Mouse (Mus musculus) adrenal gland, postnatal 25 days (tissue): ENCODE results near the gene Il13ra2. TPM values are rescaled to one million over a fixed set of nuclear protein-coding genes. Genes with fewer than 3 reads are reported as not detected.
"Not testable (repeated sequence)": the region's sequence is repeated elsewhere in the genome, so short reads cannot be mapped to it uniquely, and the experiment has no call there.

Experiments used
- DNase-seq: peaks from one replicate; pipeline ENCODE4 v3.0.0; 2021; ENCODE audit warnings: mixed read lengths
- long read RNA-seq: library from polyadenylated mRNA; stranded (forward); transcript quantifications from one replicate; pipeline ENCODE4 v2.0.0, GENCODE M21; 2021
- total RNA-seq: library from RNA; stranded (reverse); gene quantifications from 2 replicates; pipeline ENCODE4 v1.2.3, GENCODE M21; 2021

Gene Il13ra2
- not detected in 2 replicates for total RNA-seq
- long read RNA-seq, result 0 reads

DNA sequence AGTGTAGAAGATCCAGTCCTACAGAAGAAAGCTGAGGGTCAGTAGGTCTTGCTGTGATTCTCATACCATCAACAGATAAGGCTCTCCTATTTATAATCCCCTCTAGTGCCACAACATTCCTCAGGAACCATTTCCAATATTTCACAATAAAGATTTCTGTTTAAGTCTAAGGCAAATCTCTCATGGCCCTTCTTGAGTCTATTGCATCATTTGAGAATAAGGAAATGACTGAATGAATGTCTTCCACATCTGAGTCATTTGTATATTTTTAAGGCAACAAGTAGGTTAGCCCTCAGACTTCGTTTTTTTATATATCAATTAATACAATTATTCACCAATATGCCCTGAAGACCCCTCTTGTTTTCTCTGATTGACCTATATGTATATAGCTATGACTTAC is at the start of gene Il13ra2:
Gene Il13ra2, minus strand, starts transcription at position 64 of the 400 bp plus-strand sequence.
- no peak for DNase-seq

DNA sequence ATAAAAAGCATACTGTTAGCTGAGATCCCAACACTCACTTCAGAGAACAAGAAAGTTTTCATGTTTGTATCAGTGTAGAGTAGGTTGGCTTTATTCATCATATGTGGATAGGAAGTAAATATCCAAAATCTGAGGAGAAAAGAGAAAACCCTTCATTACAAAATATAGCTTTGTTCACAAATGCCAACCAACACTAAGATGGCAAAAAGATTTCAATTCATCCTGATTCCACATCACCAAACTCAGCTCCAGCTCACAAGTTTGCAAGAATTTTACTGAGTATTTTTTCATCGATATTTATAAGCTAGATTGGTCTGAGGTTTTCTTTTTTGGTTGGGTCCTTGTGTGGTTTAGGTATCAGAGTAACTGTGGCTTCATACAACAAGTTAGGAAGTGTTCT is 24.6 kb upstream of the Il13ra2 start, which contains the start of gene Vmn1r239-ps:
Gene Vmn1r239-ps, minus strand, starts transcription at position 101 of the 400 bp plus-strand sequence.
- not testable (repeated sequence) for DNase-seq

DNA sequence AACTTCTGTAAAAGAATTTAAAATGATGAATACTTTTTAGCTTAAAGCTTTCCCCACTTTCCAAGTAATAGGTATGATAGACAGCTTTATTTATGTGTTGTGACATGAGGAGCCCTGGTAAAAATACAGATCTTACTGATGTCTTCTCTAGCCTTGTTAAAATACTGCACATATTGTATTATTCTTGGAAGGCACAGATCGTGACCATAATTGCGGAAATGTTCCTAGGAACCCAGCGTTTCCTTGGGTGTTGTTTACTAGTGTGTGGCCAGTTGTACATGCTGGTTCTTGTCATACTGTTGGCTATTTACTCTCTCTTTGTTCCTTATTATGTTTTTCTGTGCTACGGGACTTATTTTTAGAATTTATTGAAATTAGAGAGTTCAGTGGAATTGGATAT is 14.4 kb upstream of the Il13ra2 start:
- DNase-seq, result no peak

DNA sequence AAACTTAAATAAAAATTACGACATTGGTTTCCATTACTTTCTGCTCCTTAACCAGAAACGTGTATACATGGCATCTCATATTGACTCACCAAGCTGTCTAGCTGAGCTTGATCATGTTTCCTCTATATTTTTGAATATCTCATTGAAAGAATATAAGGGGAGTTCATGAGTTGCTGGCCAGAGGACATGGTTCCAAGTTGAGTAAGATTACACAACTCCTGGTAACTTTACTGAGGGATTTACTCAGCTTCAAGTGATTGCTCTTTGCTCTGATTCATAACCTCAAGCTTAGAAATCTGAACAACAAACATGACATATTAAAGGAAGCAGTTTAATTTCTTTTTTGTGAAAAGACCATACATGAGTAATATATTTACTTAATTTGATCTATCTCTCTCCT is 6.4 kb upstream of the Il13ra2 start:
- no peak for DNase-seq

DNA sequence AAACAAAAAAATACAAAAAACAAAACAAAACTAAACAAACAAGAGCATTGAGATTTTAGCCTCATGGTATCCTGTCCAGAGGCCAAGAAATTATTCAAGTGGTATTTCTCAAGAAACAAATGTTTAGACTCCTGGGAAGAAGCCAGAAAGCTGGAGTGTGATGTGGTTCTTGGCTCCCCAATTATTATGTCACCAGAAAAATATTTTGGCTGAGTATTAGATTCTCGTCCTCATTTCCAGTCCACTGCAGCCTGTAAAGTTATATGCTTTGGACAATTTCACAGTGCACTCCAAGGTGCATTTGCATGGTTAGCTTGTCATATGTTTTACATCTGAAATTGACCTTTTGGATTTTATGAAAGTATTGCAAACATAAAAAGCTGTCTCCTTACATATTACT is 761 bp upstream of the Il13ra2 start:
- DNase-seq, result no peak

DNA sequence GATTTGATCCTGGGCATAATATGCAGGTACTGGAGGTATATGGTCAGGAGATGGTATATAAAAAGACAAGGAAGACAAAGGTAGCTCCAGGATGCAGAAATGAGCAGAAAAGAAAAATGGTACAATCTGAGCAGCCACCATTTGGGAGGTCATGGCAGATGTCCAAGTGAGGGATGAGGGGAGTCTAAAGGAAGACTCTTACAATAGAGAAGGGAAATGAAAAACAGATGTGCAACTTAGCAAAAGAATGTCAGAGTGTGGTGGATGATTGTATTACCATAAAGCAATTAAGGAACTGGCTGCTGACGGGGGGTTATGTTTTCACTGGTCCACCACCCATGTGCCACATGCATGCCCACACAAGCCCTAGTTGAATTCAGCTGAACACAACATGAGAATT is 35.5 kb downstream of the Il13ra2 start:
- DNase-seq, result no peak

DNA sequence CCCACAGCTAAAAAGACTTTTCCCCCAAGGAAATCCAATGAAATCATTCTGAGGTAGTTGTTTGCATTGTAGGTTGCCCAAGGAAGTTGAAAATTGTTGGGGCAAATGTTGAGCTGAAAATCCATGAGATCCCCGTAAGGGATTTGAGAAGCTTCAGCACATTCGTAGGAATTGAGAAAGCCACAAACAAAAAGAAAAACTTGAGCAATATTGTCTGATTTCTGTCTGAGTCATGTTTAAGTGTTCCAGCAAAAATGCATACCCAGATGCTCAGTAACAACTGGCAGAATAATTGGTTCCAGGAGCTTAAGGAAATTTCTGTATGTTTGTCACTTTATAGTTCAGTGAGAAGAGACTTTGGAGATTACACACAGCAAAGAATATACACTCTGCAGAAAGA is 79.8 kb downstream of the Il13ra2 start:
- no peak for DNase-seq

Other genes with a start within 250 kb of the Il13ra2 start
- gene Vmn1r239-ps, start 24.5 kb upstream of the Il13ra2 start, total RNA-seq, result not detected in 2 replicates
- 26.9 and 28.7 TPM in 2 replicates for gene Lrch2, start 124.9 kb upstream of the Il13ra2 start, total RNA-seq